Mouse (Mus musculus): ENCODE measurements at regions not wholly inside any gene's neighbourhood (a gene's known extent, or its start where the extent isn't known, plus 50 kb on each side); places are given as distances from the start of the nearest gene placed in this dataset.
"Not testable (repeated sequence)": the region's sequence is repeated elsewhere in the genome, so short reads cannot be mapped to it uniquely, and the experiment has no call there.

GRCm38 (mm10) chr10:66694549-66695285 is 401.2 kb upstream of the Jmjd1c start:
- H3K9ac ChIP-seq (ENCODE audit: low read depth, low read length), result no peak overlapping the region
- ATAC-seq (ENCODE audit: low read depth), result no peak
- no peaks in the 10 kb centered on the region for H3K27me3 ChIP-seq (ENCODE audit: control insufficient read depth, insufficient read depth, low read depth, low read length)
- H3K4me3 ChIP-seq (ENCODE audit: low read depth, low read length), result no peak overlapping the region
- H3K36me3 ChIP-seq (ENCODE audit: control insufficient read depth, insufficient read depth), result no peaks in the 10 kb centered on the region
- 67% methylated on average over 11 of the region's 11 CpGs for WGBS (ENCODE audit: insufficient replicate concordance)
- H3K9me3 ChIP-seq (replicated peaks; ENCODE audit: control insufficient read depth, low read length), result no peaks in the 10 kb centered on the region
- H3K27ac ChIP-seq (ENCODE audit: low read length), result no peak overlapping the region
- no peaks in the 10 kb centered on the region for H3K4me1 ChIP-seq (ENCODE audit: control insufficient read depth, low read depth, low read length)
- H3K4me2 ChIP-seq (ENCODE audit: low read depth, low read length), result no peak overlapping the region

DNA sequence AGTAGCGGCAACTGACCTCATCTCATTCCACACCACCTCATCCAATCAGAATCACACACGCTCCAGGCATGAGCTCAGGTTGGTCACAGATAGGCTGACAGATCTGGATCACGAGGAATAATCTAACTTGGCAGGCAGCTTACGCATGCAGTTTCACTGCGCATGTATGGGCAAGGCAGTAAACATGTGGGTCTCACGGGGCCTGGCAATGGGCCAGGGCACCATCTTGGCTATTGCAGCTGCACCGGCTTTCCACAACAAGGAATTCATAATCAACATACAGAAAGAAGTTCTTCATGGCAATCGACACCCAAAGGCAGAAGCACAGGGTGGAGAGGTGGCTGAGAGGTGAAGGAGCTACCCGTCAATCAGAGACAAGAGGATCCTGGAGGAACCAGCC is 381.0 kb upstream of the Jmjd1c start:
- WGBS (ENCODE audit: insufficient replicate concordance), result 72% methylated on average over 9 of the region's 9 CpGs
- H3K27me3 ChIP-seq (ENCODE audit: control insufficient read depth, insufficient read depth, low read depth, low read length); ATAC-seq (ENCODE audit: low read depth): not testable (repeated sequence)

GRCm38 (mm10) chr10:66717909-66718308 is 378.0 kb upstream of the Jmjd1c start:
- no peaks in the 10 kb centered on the region for H3K36me3 ChIP-seq (ENCODE audit: control insufficient read depth, insufficient read depth)
- no peaks in the 10 kb centered on the region for H3K27me3 ChIP-seq (ENCODE audit: control insufficient read depth, insufficient read depth, low read depth, low read length)
- no peak overlapping the region for H3K4me2 ChIP-seq (ENCODE audit: low read depth, low read length)
- no peak overlapping the region for H3K9ac ChIP-seq (ENCODE audit: low read depth, low read length)
- 49% methylated on average over 7 of the region's 7 CpGs for whole genome bisulfite sequencing (ENCODE audit: insufficient replicate concordance)
- no peak for ATAC-seq (ENCODE audit: low read depth)
- H3K9me3 ChIP-seq (replicated peaks; ENCODE audit: control insufficient read depth, low read length), result peaks cover 4% of the 10 kb centered on the region
- no peak overlapping the region for H3K27ac ChIP-seq (ENCODE audit: low read length)
- H3K4me1 ChIP-seq (ENCODE audit: control insufficient read depth, low read depth, low read length), result no peaks in the 10 kb centered on the region
- H3K4me3 ChIP-seq (ENCODE audit: low read depth, low read length), result no peak overlapping the region

More for the DNA sequence above, 381.0 kb upstream of the Jmjd1c start:
- not testable (repeated sequence) for H3K9me3 ChIP-seq (replicated peaks; ENCODE audit: control insufficient read depth, low read length); H3K36me3 ChIP-seq (ENCODE audit: control insufficient read depth, insufficient read depth); H3K4me1 ChIP-seq (ENCODE audit: control insufficient read depth, low read depth, low read length); H3K4me2 ChIP-seq (ENCODE audit: low read depth, low read length); H3K27ac ChIP-seq (ENCODE audit: low read length); H3K4me3 ChIP-seq (ENCODE audit: low read depth, low read length); H3K9ac ChIP-seq (ENCODE audit: low read depth, low read length)

DNA sequence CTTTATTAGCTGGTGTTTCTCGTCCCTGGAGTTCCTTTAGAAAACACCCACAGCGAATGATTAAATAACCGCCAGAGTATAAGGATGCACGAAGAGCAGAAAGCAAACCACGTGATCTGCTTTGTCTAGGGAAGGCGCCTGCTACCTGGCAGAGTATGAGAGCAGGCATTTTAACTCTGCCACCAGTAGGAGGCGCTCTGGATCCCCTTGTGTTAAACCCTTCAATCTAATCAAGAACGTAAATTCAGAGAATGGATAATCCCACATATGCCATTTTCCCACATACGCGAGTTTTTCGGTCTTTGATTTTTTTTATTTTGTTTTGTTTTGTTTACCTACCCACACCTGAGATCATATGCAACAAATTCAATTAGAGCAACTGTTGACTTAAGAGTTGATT is 376.1 kb upstream of the Jmjd1c start:
- Histone ChIP-seq H3K27me3 (ENCODE audit: control insufficient read depth, insufficient read depth, low read depth, low read length) (no peaks in the 10 kb centered on the region), H3K4me3 (ENCODE audit: low read depth, low read length) (no peak overlapping the region), H3K4me1 (ENCODE audit: control insufficient read depth, low read depth, low read length) (no peaks in the 10 kb centered on the region), H3K27ac (ENCODE audit: low read length) (no peak overlapping the region), H3K36me3 (ENCODE audit: control insufficient read depth, insufficient read depth) (no peaks in the 10 kb centered on the region), H3K9ac (ENCODE audit: low read depth, low read length) (no peak overlapping the region), H3K4me2 (ENCODE audit: low read depth, low read length) (no peak overlapping the region), H3K9me3 (replicated peaks; ENCODE audit: control insufficient read depth, low read length) (peaks cover 4% of the 10 kb centered on the region)
- ATAC-seq (ENCODE audit: low read depth), result no peak
- 79% methylated on average over 11 of the region's 11 CpGs for WGBS (ENCODE audit: insufficient replicate concordance)

DNA sequence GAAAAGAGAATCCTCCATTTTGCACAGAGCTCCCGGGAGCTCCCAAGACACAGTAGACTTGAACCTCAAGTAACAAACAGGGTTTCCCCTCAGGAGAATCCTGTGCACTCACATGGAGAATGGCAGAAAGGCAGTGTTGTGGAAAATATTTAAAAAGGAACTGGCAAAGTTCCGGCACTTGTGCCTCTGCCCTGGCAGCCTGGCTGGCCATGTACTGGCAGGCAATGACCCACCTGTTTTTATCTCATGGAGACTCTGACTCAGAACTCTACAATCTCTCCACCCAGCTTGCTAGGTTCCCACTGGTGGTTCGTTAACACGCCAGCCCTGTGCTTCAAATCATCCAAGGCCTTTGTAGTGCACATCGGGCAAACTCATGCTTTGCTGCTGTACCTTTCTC is 362.3 kb upstream of the Jmjd1c start:
- no peaks in the 10 kb centered on the region for H3K27me3 ChIP-seq (ENCODE audit: control insufficient read depth, insufficient read depth, low read depth, low read length)
- no peak for ATAC-seq (ENCODE audit: low read depth)

DNA sequence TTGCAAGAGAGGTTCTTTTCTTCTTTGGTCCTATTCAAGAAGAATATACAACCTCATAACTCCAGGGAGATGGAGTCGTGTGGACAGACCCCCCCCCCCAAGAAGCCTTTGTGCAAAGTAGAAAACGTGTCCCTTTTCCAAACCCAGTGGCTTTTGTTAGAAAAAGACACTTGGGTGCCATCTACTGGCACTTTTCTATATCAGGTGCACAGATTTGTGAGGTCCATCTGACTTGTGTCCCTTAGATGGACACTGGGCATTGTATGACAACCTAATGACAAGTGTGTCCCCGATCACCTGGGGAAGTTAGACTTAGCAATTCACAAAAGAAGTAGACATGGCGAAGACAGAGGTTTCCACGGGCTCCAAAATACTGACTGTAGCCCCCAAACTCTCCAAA is 361.1 kb upstream of the Jmjd1c start:
- Histone ChIP-seq H3K4me2 (ENCODE audit: low read depth, low read length) (no peak overlapping the region), H3K4me1 (ENCODE audit: control insufficient read depth, low read depth, low read length) (no peaks in the 10 kb centered on the region), H3K27ac (ENCODE audit: low read length) (no peak overlapping the region), H3K4me3 (ENCODE audit: low read depth, low read length) (no peak overlapping the region), H3K9me3 (replicated peaks; ENCODE audit: control insufficient read depth, low read length) (no peaks in the 10 kb centered on the region; the same call in 1 of the 2 replicates), H3K36me3 (ENCODE audit: control insufficient read depth, insufficient read depth) (no peaks in the 10 kb centered on the region), H3K9ac (ENCODE audit: low read depth, low read length) (no peak overlapping the region), H3K27me3 (ENCODE audit: control insufficient read depth, insufficient read depth, low read depth, low read length) (no peaks in the 10 kb centered on the region)
- no peak for ATAC-seq (ENCODE audit: low read depth)
- 49% methylated on average over 5 of the region's 5 CpGs for WGBS (ENCODE audit: insufficient replicate concordance)

More for the DNA sequence above, 362.3 kb upstream of the Jmjd1c start:
- Histone ChIP-seq H3K27ac (ENCODE audit: low read length) (no peak overlapping the region), H3K9me3 (replicated peaks; ENCODE audit: control insufficient read depth, low read length) (no peaks in the 10 kb centered on the region; the same call in 1 of the 2 replicates), H3K4me3 (ENCODE audit: low read depth, low read length) (no peak overlapping the region), H3K9ac (ENCODE audit: low read depth, low read length) (no peak overlapping the region), H3K4me1 (ENCODE audit: control insufficient read depth, low read depth, low read length) (no peaks in the 10 kb centered on the region), H3K36me3 (ENCODE audit: control insufficient read depth, insufficient read depth) (no peaks in the 10 kb centered on the region), H3K4me2 (ENCODE audit: low read depth, low read length) (no peak overlapping the region)
- 64% methylated on average over 5 of the region's 5 CpGs for WGBS (ENCODE audit: insufficient replicate concordance)

DNA sequence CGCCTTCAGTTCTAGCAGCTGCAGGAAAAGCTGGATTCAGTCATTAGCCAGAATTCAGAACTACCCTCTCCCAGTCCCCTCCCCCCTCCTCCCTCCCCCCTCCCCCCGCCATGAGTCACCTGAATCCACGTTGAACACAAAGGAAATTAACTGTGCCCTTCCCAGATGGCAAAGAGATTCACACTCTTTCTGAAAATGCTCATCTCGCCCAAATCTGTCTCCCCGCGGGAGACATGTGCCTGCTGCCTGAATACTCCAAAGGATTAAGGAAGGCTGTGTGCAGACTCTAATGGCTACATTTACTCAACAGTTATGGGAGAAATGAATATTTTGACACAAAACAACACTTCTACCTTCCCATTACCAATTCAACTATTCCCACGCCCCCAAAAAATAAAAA is 356.9 kb upstream of the Jmjd1c start:
- H3K27ac ChIP-seq (ENCODE audit: low read length), result no peak overlapping the region
- ATAC-seq (ENCODE audit: low read depth), result no peak
- no peak overlapping the region for H3K4me3 ChIP-seq (ENCODE audit: low read depth, low read length)
- H3K9me3 ChIP-seq (replicated peaks; ENCODE audit: control insufficient read depth, low read length), result no peaks in the 10 kb centered on the region
- no peaks in the 10 kb centered on the region for H3K36me3 ChIP-seq (ENCODE audit: control insufficient read depth, insufficient read depth)
- H3K4me2 ChIP-seq (ENCODE audit: low read depth, low read length), result no peak overlapping the region
- no peaks in the 10 kb centered on the region for H3K4me1 ChIP-seq (ENCODE audit: control insufficient read depth, low read depth, low read length)
- whole genome bisulfite sequencing (ENCODE audit: insufficient replicate concordance), result 58% methylated on average over 6 of the region's 7 CpGs
- no peaks in the 10 kb centered on the region for H3K27me3 ChIP-seq (ENCODE audit: control insufficient read depth, insufficient read depth, low read depth, low read length)
- H3K9ac ChIP-seq (ENCODE audit: low read depth, low read length), result no peak overlapping the region

- Histone ChIP-seq H3K36me3 (ENCODE audit: control insufficient read depth, insufficient read depth) (no peaks in the 10 kb centered on the region), H3K4me2 (ENCODE audit: low read depth, low read length) (no peak overlapping the region), H3K27me3 (ENCODE audit: control insufficient read depth, insufficient read depth, low read depth, low read length) (no peaks in the 10 kb centered on the region), H3K4me3 (ENCODE audit: low read depth, low read length) (no peak overlapping the region), H3K9ac (ENCODE audit: low read depth, low read length) (no peak overlapping the region), H3K9me3 (replicated peaks; ENCODE audit: control insufficient read depth, low read length) (no peaks in the 10 kb centered on the region), H3K4me1 (ENCODE audit: control insufficient read depth, low read depth, low read length) (no peaks in the 10 kb centered on the region), H3K27ac (ENCODE audit: low read length) (no peak overlapping the region)
- ATAC-seq (ENCODE audit: low read depth), result no peak
- WGBS (ENCODE audit: insufficient replicate concordance), result 24% methylated on average over 3 of the region's 3 CpGs
Measured at GRCm38 (mm10) chr10:66741819-66742218, 354.1 kb upstream of the Jmjd1c start.

DNA sequence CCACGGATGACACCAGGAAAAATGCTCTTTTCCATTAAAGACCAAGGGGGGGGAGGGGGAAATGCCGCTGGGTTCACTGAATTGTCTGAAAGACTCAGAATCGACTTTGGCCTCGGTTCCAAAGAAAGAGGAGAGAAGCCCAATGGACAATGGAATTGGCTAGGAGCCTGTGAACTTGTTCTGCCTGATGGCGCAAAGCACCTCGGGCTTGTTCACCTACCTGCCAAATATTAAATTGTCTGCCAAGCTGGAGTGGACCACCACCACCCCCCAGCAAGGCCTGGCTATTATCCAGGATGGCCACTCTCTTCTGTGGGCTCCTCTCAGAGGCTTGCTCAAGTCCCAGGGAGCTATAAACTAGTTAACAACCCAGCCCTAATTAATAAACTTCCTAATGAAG is 352.7 kb upstream of the Jmjd1c start:
- H3K27me3 ChIP-seq (ENCODE audit: control insufficient read depth, insufficient read depth, low read depth, low read length), result no peaks in the 10 kb centered on the region
- H3K4me1 ChIP-seq (ENCODE audit: control insufficient read depth, low read depth, low read length), result no peaks in the 10 kb centered on the region
- no peaks in the 10 kb centered on the region for H3K9me3 ChIP-seq (replicated peaks; ENCODE audit: control insufficient read depth, low read length)
- WGBS (ENCODE audit: insufficient replicate concordance), result 64% methylated on average over 6 of the region's 6 CpGs
- H3K27ac ChIP-seq (ENCODE audit: low read length), result no peak overlapping the region
- H3K4me2 ChIP-seq (ENCODE audit: low read depth, low read length), result no peak overlapping the region
- no peak overlapping the region for H3K9ac ChIP-seq (ENCODE audit: low read depth, low read length)
- no peak for ATAC-seq (ENCODE audit: low read depth)
- no peak overlapping the region for H3K4me3 ChIP-seq (ENCODE audit: low read depth, low read length)
- no peaks in the 10 kb centered on the region for H3K36me3 ChIP-seq (ENCODE audit: control insufficient read depth, insufficient read depth)

Measured in liver, embryonic 16.5 days (tissue).